Mouse (Mus musculus) megakaryocyte-erythroid progenitor cell, adult 5-6 weeks (primary cell): Measurements from ENCODE around the gene Ttc28. TPM values are rescaled to one million over a fixed set of nuclear protein-coding genes. Genes with fewer than 3 reads are reported as not detected.
A peak's percentile ranks its signal among the peaks of the same experiment; 100 is the strongest.
"Not testable (repeated sequence)": the region's sequence is repeated elsewhere in the genome, so short reads cannot be mapped to it uniquely, and the experiment has no call there.

ENCODE experiments used
- ATAC-seq: replicated peaks from 2 replicates; pipeline ENCODE4 v1.8.0; 2016; ENCODE audit warnings: mild to moderate bottlenecking, inconsistent platforms; ENCODE audit not compliant: severe bottlenecking, poor library complexity, low FRiP score, low TSS enrichment
- total RNA-seq, 2 experiments: library from RNA; stranded (forward) in 1 of 2; stranded (reverse) in 1 of 2; fragments of 200-1000, 215-1000 nt in 1 of 2; fragments of >200 nt in 1 of 2; fragmentation: Nextera tagmentation in 1 of 2; gene quantifications; 2 replicates each; pipeline ENCODE4 v1.2.3; 2014 to 2017

Gene Ttc28
- total RNA-seq, 2 experiments from 2014 or later: 0.70 to 5.4 TPM

GRCm38 (mm10) chr5:110878526-110878925, 1.1 kb upstream of the Ttc28 start:
- not testable (repeated sequence) for ATAC-seq

- no peak for ATAC-seq
These were observed 561 bp upstream of the Ttc28 start for GRCm38 (mm10) chr5:110879042-110879441.

GRCm38 (mm10) chr5:110888596-110888995, 9.0 kb downstream of the Ttc28 start:
- ATAC-seq: no peak

DNA sequence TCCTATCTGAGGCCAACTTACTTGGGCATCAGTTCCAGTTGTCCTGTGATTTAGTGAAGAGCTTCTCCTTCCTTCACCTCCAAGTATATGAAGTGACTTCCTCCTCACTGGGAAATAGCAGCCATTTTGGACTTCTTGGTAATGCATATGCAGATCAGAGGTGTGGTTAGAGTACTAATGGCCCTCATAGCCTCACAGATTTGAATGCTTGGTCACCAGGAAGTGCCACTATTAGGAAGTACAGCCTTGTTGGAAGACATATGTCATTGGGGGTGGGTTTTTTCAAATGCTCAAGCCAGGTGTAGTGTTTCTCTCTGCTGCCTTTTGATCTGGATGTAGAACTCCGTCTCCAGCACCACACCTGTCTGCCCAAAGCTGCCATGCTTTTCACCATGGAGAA, 10.3 kb downstream of the Ttc28 start:
- ATAC-seq: no peak

- ATAC-seq: no peak
These were observed 11.0 kb downstream of the Ttc28 start for GRCm38 (mm10) chr5:110890561-110890960.

GRCm38 (mm10) chr5:110897114-110897788, 17.6 kb downstream of the Ttc28 start:
- no peak for ATAC-seq

DNA sequence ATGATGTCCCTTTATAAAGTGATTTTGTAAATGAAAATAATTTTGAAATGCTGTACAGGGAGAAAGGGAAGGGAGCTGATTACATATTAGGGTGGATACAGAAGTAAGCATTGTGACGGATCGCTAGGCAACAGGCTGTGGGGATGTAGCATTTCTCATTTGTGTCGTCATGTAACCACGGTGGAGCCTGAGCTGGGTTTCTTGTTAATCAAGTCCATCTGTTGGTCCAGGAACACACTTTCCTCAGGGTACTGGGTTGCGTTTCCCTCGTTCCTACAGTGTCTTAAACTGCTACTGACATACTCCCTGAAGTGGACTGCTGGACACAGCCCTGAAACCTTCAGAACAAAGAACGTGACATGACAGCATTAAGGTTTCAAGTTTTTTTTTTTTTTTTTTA, 18.6 kb downstream of the Ttc28 start:
- ATAC-seq: no peak

GRCm38 (mm10) chr5:110898785-110899184, 19.2 kb downstream of the Ttc28 start:
- ATAC-seq: no peak

DNA sequence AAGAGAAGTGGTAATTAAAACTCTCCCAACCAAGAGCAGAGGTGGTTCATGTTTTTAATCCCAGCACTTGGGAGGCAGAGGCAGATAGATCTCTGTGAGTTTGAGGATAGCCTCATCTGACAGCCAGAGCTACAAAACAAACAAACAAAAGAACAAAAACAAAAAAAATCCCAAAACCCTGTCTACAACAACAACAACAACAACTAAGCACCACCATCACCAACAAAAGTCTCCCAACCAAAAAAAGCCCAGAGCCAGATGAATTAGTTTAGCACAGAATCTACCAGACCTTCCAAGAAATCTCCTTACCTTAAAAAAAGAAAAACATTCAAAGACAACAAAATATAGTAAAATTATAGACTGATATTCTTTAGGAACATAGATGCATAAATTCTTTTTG, 20.7 kb downstream of the Ttc28 start:
- no peak for ATAC-seq

GRCm38 (mm10) chr5:110906708-110907107, 27.1 kb downstream of the Ttc28 start:
- ATAC-seq: no peak

GRCm38 (mm10) chr5:110908879-110909278, 29.3 kb downstream of the Ttc28 start:
- no peak for ATAC-seq

- no peak for ATAC-seq
These were observed 30.5 kb downstream of the Ttc28 start for GRCm38 (mm10) chr5:110909955-110910589.

DNA sequence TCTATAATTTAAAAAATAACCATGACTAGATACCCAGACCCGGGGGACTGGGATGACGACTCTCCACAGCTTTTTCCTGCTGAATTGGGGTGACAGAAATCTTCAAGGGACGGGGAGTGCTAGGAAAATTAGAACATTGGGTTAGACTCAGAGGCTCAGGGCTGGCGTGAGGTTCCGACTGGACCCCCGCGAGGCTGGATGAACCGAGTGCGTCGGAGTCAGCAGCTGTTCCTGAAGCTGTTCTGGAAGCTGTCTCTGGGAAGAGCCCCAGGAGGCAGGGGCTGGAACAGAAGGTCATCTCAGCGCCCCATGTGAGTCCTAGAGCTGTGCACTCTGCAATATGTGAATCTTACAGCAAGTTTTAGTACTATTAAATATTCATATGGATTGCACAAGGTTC, 35.3 kb downstream of the Ttc28 start:
- ATAC-seq: no peak

GRCm38 (mm10) chr5:110916241-110916640, 36.6 kb downstream of the Ttc28 start:
- no peak for ATAC-seq

- no peak for ATAC-seq
These were observed 39.9 kb downstream of the Ttc28 start for GRCm38 (mm10) chr5:110919541-110919940.

GRCm38 (mm10) chr5:110923336-110923735, 43.7 kb downstream of the Ttc28 start:
- 0 out of 2 replicates have a peak, but pooled peaks have one; percentile 14 for ATAC-seq

- ATAC-seq: no peak
These were observed 45.0 kb downstream of the Ttc28 start for GRCm38 (mm10) chr5:110924636-110925035.

GRCm38 (mm10) chr5:110925804-110926203, 46.2 kb downstream of the Ttc28 start:
- no peak for ATAC-seq

DNA sequence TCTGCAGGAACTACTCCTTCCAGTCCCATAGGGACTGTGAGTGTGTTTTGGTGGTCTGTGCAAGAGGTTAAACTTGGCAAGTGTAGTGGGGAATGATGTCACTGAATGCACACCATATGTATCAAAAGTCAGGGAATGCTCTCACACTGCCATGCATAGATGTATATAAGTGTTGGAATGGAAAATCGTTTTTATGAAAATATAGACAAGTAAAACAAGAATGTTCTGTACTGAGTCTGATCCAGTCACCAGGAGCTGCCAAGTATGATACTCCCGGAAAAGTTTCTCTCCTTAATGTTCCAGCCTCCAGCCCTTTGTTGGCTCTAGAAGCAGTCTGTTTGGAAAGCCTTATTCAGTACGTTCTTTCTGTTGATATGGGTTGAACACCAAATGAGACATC, 48.7 kb downstream of the Ttc28 start:
- ATAC-seq: no peak

DNA sequence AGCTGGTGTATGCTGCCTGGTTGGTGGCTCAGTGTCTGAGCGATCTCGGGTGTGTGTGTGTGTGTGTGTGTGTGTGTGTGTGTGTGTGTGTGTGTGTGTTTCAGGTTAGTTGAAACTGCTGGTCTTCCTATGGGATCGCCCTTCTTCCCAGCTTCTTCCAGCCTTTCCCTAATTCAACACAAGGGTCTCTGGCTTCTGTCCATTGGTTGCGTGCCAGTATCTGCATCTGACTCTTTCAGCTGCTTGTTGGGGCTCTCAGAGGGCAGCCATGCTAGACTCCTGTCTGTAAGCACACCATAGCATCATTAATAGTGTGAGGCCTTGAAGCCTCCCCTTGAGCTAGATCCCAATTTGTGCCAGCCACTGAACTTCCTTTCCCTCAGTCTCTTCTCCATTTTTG, 49.7 kb downstream of the Ttc28 start:
- ATAC-seq: no peak

GRCm38 (mm10) chr5:110936606-110937005, 57.0 kb downstream of the Ttc28 start:
- ATAC-seq: no peak
